Mouse (Mus musculus) forebrain, embryonic 11.5 days (tissue): ENCODE results near the gene Arf1. TPM values are rescaled to one million over a fixed set of nuclear protein-coding genes. Genes with fewer than 3 reads are reported as not detected.

Source experiments
- ATAC-seq: fragments of 200-750 bp; cut with Nextera tagmentation; replicated peaks from 2 replicates; pipeline ENCODE4 v1.8.0; 2017; ENCODE audit warnings: moderate TSS enrichment; ENCODE audit not compliant: low FRiP score
- DNase-seq: peaks from one replicate; pipeline ENCODE4 v3.0.0-alpha.2; 2017; ENCODE audit warnings: low spot score
- H3K27ac ChIP-seq: fragments of 300-500 bp; sonication (generic); 2 replicates; pipeline ENCODE4 v1.5.1; 2014; ENCODE audit warnings: low read depth, low read length
- H3K27me3 ChIP-seq: fragments of 300-500 bp; sonication (generic); 2 replicates; pipeline ENCODE4 v1.6.1; 2014; ENCODE audit warnings: mild to moderate bottlenecking, low read length, mixed read lengths; ENCODE audit not compliant: control insufficient read depth, insufficient read depth
- H3K36me3 ChIP-seq: fragments of 300-500 bp; sonication (generic); 2 replicates; pipeline ENCODE4 v1.6.1; 2014; ENCODE audit warnings: mild to moderate bottlenecking, low read length, moderate library complexity, mixed read lengths; ENCODE audit not compliant: control insufficient read depth, insufficient read depth
- H3K4me1 ChIP-seq: fragments of 300-500 bp; sonication (generic); replicated peaks from 2 replicates; pipeline ENCODE4 v1.6.1; 2014; ENCODE audit warnings: low read length, mixed read lengths; ENCODE audit not compliant: control insufficient read depth, insufficient read depth
- H3K4me2 ChIP-seq: fragments of 300-500 bp; sonication (generic); 2 replicates; pipeline ENCODE4 v1.6.1; 2014; ENCODE audit warnings: low read depth, mild to moderate bottlenecking, low read length, moderate library complexity, mixed read lengths; ENCODE audit not compliant: severe bottlenecking
- H3K4me3 ChIP-seq: fragments of 300-500 bp; sonication (generic); 2 replicates; pipeline ENCODE4 v1.5.1; 2014; ENCODE audit warnings: low read depth, low read length
- H3K9ac ChIP-seq: fragments of 300-500 bp; sonication (generic); 2 replicates; pipeline ENCODE4 v1.6.1; 2014; ENCODE audit warnings: low read length
- H3K9me3 ChIP-seq: fragments of 300-500 bp; sonication (generic); 2 replicates; pipeline ENCODE4 v1.6.1; 2016; ENCODE audit warnings: low read length, mixed read lengths; ENCODE audit not compliant: control insufficient read depth
- WGBS: fragments of 180-500 bp; shearing (Covaris S2); extraction: QIAGEN DNeasy Blood & Tissue Kit; methylation state at CpG from one replicate; pipeline ENCODE4 v1.1.7; 2014; 5-methylcytosine and 5-hydroxymethylcytosine counted together
- polyA plus RNA-seq: library from polyadenylated mRNA; unstranded; fragments of >200 nt; fragmentation: Nextera tagmentation; extraction: Ambion mirVana; gene quantifications from 2 replicates; pipeline ENCODE4 v1.2.1, GENCODE M21; 2014

Arf1 gene
- polyA plus RNA-seq, 1 experiment from 2014 or later = 577 TPM

DNA sequence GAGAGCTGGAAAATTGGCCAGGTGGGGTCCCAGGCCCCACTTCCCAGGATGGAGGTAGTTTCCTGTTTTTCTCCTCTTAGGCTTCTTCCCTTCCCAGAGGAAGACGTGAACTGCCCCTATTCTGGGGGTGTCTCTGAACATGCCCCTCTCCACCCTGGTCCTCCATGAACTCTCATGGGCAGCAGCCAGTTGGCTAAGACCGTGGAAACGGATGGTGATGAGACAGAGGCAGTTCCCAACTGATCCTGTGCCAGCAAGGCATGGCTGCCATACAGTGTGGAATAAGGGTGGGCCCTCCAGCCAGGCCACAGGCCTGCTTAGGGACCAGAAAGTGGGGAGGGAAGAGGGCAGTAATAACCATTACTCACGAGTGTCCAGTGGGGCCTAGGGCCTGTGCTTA lies 57.5 kb downstream of the Arf1 start:
- Histone ChIP-seq H3K9ac (no peak overlapping the region), H3K4me2 (no peak overlapping the region), H3K36me3 (no peaks in the 10 kb centered on the region), H3K27ac (no peak overlapping the region), H3K4me1 (no peaks in the 10 kb centered on the region), H3K9me3 (no peaks in the 10 kb centered on the region), H3K27me3 (peaks cover 7% of the 10 kb centered on the region), H3K4me3 (no peak overlapping the region)
- DNase-seq (no peak), ATAC-seq (no peak)
- WGBS = 79% methylated on average over 4 of the region's 4 CpGs

DNA sequence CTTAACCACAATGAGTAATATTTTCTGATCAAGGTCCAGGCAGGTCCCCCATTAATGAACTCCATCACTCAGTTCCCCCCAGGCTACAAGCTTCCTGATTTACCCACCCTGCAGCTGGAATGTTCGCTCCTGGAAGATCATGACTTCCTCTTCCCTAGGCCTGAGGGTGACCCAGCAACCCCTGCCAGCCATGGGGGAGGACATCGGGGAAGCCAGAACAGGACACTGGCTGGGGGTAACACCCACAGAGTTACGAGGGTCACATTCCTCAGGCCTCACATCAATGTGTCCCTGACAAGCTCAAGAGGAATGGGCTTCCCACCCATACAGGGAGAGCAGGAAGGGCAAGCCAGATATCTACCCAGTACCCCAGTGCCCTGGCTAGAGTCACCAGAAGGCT lies 58.3 kb downstream of the Arf1 start:
- Histone ChIP-seq H3K4me3 (no peak overlapping the region), H3K27me3 (no peaks in the 10 kb centered on the region; the same call in 1 of the 2 replicates), H3K9ac (no peak overlapping the region), H3K27ac (no peak overlapping the region), H3K36me3 (no peaks in the 10 kb centered on the region), H3K4me1 (no peaks in the 10 kb centered on the region), H3K9me3 (no peaks in the 10 kb centered on the region), H3K4me2 (no peak overlapping the region)
- 76% methylated on average over 3 of the region's 3 CpGs for WGBS
- DNase-seq = no peak
- ATAC-seq = no peak

DNA sequence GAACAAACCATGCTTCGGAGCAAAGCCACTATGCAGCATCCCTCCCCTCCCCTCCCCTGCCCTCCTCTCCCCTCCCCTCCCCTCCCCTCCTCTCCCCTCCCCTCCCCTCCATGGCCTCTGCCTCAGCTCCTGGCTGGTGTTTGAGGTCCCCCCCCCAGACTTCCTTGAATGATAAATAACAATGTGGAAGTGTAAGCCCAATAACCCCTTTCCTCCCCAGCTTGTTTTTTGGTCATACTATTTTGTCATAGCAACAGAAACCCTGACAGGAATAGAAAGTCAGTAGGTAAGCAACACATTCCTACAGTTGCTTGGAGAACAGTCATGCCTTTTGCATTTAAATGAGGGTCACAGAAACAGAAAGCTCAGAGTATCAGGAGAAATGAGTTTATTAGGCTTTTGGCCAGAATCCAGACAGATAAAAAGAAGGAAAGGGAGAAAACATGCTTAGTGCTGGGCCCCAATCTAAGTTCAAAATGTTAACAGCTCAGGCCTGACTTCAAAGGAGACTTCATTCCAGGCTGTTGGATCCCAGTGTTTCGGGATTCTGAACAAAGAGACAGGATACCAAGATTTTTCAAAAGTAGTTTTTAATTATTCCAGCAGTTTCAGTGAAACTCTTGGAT lies 62.3 kb downstream of the Arf1 start:
- no peaks in the 10 kb centered on the region for H3K9me3 ChIP-seq
- H3K27me3 ChIP-seq = no peaks in the 10 kb centered on the region
- no peak overlapping the region for H3K27ac ChIP-seq
- DNase-seq (no peak), ATAC-seq (no peak)
- no peak overlapping the region for H3K9ac ChIP-seq
- H3K36me3 ChIP-seq = no peaks in the 10 kb centered on the region
- WGBS = 49% methylated on average over 2 of the region's 2 CpGs
- H3K4me1 ChIP-seq = peaks cover 2% of the 10 kb centered on the region; the same call in 1 of the 2 replicates
- no peak overlapping the region for H3K4me2 ChIP-seq
- H3K4me3 ChIP-seq = no peak overlapping the region

DNA sequence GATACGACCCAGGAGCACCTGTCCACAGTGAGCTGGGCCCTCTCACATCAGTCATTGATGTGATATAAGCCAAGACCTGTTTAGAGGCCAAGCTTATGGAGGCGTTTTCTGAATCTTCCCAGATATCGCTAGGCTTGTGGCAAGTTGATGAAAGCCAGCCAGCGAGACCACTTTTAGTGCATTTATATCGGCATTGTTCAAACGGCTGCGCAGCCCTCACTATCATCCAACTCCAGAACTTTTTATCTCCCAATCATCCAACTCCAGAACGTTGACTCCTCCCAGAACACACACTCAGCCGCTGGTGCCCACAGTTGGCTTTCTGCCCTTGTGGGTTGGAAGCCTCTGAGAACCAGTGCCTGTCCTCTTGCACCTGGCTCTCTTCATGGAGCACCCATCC lies 63.7 kb downstream of the Arf1 start:
- DNase-seq (no peak), ATAC-seq (no peak)
- WGBS = 83% methylated on average over 9 of the region's 9 CpGs
- H3K27me3 ChIP-seq = no peaks in the 10 kb centered on the region
- peak overlapping the region; percentile 96 for H3K9ac ChIP-seq
- H3K4me3 ChIP-seq = peak overlapping the region; percentile 74; the same call in 1 of the 2 replicates
- no peaks in the 10 kb centered on the region for H3K9me3 ChIP-seq
- peak overlapping the region; percentile 76; the same call in 1 of the 2 replicates for H3K4me2 ChIP-seq
- H3K4me1 ChIP-seq = peaks cover 2% of the 10 kb centered on the region; the same call in 1 of the 2 replicates
- H3K27ac ChIP-seq = peak overlapping the region; percentile 97; the same call in 1 of the 2 replicates
- no peaks in the 10 kb centered on the region for H3K36me3 ChIP-seq

DNA sequence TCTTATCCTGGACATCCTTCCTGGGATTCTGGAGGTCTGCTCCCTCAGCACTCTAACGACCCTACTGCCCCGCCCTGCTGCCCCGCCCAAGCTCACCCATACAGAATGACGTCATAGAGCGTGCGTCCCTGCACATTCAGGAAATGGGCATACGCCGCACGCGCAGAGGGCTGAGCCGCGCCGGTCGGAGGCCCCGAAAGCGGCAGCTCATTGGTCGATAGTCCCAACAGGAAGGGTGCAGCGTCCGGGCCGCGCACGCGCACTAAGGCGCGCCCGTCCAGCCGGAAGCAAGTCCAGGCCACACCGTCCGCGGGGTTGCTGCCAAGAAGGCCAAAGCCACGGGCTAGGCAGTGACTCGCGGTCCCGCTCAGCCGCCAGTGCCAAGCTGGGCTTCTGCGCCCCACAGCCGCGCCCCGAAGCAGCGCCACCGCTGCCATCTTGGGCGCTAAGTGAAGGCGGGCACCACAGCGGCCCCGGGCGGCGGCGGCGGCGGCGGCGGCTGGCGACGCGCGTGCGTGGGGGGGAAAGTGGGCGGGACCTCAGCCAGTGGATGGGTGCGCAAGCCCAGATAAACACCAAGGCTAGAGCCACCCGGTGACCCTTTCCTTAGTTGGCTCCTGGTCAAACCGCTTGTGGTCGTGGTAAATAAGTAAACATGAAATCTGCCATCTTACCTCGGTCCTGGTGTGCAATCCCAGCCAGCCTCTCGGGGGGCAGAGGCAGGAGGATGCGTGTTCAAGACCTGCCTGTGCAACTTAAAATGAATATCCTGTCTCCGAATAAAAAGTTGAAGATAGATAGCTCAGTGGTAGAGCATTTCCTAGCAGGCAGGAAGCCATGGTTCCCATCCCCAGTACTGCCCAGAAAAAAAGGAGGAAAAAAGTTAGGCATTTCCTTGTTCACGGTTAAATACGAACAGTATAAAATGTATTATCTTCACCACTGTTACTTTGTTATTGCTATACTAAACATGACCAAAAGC lies 64.5 kb downstream of the Arf1 start, which contains the start of gene Iba57:
Gene Iba57 (minus strand): TSS at position 485 of the 982 bp plus-strand sequence.
- Histone ChIP-seq H3K36me3 (no peaks in the 10 kb centered on the region), H3K27ac (peak within 1 kb of the TSS; percentile 97), H3K27me3 (no peaks in the 10 kb centered on the region), H3K4me2 (peak within 1 kb of the TSS; percentile 76), H3K9me3 (no peaks in the 10 kb centered on the region), H3K4me3 (peak within 1 kb of the TSS; percentile 74), H3K9ac (peak within 1 kb of the TSS; percentile 96), H3K4me1 (peaks cover 2% of the 10 kb centered on the region; the same call in 1 of the 2 replicates)
- peak; percentile 98 for DNase-seq
- 3% methylated on average over 66 of the region's 68 CpGs for WGBS
- ATAC-seq = peak; percentile 99

DNA sequence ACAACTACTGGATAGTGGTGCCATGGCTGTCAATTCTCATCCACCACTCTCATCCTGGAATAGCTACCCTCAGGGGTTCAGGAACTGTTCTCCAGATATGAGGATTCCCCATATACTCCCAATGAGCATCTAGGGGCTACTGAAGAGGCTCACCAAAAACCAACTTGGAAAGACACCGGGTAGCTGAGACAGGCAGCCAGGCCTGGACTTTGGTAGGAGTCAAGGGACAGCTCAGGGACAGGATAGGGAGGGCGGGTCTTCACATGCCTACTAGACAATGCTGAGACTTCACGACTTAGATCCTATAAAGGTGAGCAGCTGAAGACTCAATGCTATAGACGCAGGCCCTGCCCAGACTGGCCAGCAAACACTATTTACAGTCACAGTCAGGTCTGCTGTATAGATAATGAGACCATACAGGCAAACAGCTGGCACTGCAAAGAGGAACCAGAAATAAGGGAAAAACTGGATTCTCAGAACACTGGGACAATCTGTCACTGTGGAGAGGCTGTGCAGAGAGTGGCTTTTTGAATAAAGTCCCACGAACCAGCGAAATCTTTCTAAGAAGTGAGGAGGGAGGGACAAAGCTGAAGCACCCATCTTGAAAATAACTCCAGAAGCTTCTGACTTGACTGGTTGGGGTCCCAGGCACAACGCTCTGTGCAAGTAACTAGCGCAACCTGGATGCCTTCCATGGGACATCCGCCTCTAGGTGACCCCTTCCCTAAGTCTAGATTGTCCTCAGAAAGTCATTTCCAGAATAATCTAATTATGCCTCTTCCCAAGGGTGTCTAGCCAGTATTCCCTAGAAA lies 65.4 kb downstream of the Arf1 start:
- 59% methylated on average over 9 of the region's 9 CpGs for WGBS
- no peak for DNase-seq
- peak overlapping the region; percentile 54 for H3K9ac ChIP-seq
- H3K4me1 ChIP-seq = peaks cover 2% of the 10 kb centered on the region; the same call in 1 of the 2 replicates
- H3K4me3 ChIP-seq = peak overlapping the region; percentile 74
- no peak overlapping the region for H3K27ac ChIP-seq
- H3K4me2 ChIP-seq = peak overlapping the region; percentile 48
- no peaks in the 10 kb centered on the region for H3K36me3 ChIP-seq
- no peak; the same call in 1 of the 2 replicates for ATAC-seq
- no peaks in the 10 kb centered on the region for H3K27me3 ChIP-seq
- H3K9me3 ChIP-seq = no peaks in the 10 kb centered on the region
